Mouse (Mus musculus): ENCODE measurements at regions not wholly inside any gene's neighbourhood (a gene's known extent, or its start where the extent isn't known, plus 50 kb on each side); places are given as distances from the start of the nearest gene placed in this dataset.

DNA sequence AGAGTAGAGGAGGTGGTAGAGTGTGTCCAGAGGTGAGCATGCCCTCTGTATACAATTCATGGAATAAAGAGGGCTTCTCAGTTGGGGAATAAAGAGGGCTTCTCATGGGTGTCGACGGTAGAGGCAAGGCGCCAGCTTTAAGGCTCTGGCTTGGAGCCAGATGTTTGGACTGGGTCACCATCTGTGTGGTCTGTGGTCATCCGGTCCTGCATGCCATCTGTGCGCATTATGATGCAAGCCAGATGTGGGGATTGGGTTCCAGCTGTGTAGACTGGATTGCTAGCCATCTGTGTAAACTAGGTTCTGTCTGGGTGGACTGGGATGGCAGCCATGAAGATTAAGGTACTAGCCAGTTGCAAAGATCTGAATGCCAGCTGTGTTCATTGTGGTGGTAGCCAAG lies 204.6 kb upstream of the Gjb5 start:
- TF ChIP-seq CTCF (conservative IDR thresholded peaks at IDR 0.05; ENCODE audit: insufficient read depth, insufficient read length, low read depth, low read length) = no peak
- TF ChIP-seq POLR2A (IDR thresholded peaks at IDR 0.05; ENCODE audit: low read depth, low read length) = no peak

Data from kidney, adult 2 months (tissue).